Mouse (Mus musculus): Measurements from ENCODE around the gene Acsl1. TPM values are rescaled to one million over a fixed set of nuclear protein-coding genes. Genes with fewer than 3 reads are reported as not detected.

Acsl1 gene
- polyA plus RNA-seq (2015; fragmentation: Nextera tagmentation; extraction: Ambion mirVana), result 17.0 and 17.2 TPM in 2 replicates

DNA sequence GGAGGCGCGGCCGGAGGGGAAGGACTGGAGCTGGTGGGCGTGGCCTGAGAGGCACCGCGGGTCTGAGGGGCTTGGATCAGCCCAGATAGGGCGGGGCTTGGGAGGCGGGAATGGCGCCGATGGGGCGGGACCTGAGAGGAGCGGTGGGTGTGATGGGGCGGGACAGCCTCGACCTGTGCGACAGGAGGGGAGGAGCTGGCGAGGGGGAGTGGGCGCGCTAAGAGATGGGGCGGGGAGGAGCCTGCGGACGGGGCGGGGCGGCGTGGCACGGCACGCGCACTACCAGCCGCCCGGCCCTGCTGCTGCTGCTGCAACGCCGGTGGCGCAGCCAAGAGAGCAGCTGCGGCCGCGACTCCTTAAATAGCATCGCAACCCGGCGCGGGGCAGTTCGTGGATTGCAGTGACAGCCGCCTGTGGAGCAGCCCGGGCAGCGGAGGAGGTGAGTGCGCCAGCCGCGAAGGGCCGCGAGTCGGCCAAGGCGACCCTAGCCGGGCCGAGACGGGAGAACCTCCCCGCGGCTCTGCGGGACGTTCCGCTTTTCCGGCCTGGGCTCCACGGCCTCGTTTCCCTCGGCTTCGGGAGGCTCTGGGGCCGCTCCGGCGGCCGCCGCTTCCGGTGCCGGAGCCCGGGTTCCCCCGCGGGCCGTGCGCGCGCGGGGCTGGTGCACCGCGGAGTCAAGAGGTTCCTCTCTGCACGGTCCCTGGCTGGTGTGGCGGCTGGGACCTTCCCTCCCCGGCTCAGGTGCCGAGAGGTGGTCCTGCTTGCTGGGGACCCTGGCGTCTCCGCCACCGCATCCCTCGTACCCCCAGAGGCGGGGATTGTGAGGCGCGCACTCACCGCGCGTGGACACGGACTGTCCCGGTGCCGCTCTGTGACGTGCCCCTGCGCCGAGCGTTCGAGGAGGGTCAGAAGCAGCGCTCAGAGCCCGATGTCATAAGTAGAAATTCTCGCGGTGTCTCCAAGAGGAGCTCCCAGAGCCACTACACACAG lies at the start of gene Acsl1:
Gene Acsl1, plus strand, starts transcription at position 246 of the 990 bp plus-strand sequence.
- Histone ChIP-seq H3K4me2 (peak within 1 kb of the TSS; percentile 73), H3K4me1 (peaks cover 14% of the 10 kb centered on the region), H3K9me3 (replicated peaks) (no peaks in the 10 kb centered on the region), H3K9ac (replicated peaks) (peak within 1 kb of the TSS; percentile 82), H3K4me3 (replicated peaks) (peak within 1 kb of the TSS; percentile 77), H3K27ac (replicated peaks) (peak within 1 kb of the TSS; percentile 86), H3K36me3 (no peaks in the 10 kb centered on the region), H3K27me3 (replicated peaks) (no peaks in the 10 kb centered on the region)
- ATAC-seq (ENCODE audit: low FRiP score), result peak; percentile 95
- under 1% methylated on average over 99 of the region's 106 CpGs for WGBS

DNA sequence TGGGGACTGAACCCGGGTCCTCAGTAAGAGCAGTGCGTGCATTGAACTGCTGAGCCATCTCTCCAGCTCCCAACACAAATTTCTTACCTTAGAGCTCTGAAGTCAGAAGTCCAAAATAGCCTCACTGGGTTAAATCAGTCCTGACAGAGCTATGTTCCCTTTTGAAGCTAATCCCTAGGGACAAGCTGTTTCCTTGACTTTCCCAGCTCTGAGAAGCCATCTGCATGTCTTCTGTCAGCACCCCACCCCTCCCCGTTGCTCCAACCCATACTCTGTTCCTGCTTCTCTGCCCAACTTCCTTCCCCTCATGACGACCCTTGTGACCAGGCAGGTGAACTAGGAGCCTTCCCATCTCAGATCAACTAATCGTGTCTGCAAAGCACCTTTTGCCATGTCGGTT lies 49.3 kb upstream of the Acsl1 start:
- ATAC-seq (ENCODE audit: low FRiP score), result no peak
- Histone ChIP-seq H3K4me1 (no peaks in the 10 kb centered on the region), H3K9me3 (replicated peaks) (no peaks in the 10 kb centered on the region), H3K9ac (replicated peaks) (no peak overlapping the region), H3K36me3 (no peaks in the 10 kb centered on the region), H3K27me3 (replicated peaks) (no peaks in the 10 kb centered on the region), H3K4me3 (replicated peaks) (no peak overlapping the region), H3K27ac (replicated peaks) (no peak overlapping the region), H3K4me2 (no peak overlapping the region)
- WGBS, result 78% methylated on average over 6 of the region's 6 CpGs

DNA sequence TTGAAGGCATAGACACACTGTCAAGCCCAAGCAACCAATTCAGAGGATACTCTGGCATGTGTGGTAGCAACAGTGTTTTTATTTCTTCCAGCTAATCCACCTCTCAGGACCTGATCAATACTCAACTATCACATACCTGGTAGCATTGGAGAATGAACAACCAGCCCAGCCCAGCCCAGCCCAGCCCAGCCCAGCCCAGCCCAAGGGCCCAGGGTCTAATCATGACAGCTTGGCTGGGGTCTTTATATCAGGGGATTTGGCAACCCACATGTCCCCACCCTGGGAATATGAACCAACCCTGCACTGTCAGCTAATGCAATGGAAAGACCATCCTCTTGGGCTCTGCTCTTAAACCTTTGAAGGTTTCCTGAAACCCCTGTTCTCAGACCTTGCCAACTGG lies 42.9 kb upstream of the Acsl1 start:
- Histone ChIP-seq H3K27me3 (replicated peaks) (no peaks in the 10 kb centered on the region), H3K9me3 (replicated peaks) (no peaks in the 10 kb centered on the region), H3K27ac (replicated peaks) (no peak overlapping the region), H3K36me3 (no peaks in the 10 kb centered on the region), H3K4me2 (no peak overlapping the region), H3K4me1 (no peaks in the 10 kb centered on the region), H3K4me3 (replicated peaks) (no peak overlapping the region), H3K9ac (replicated peaks) (no peak overlapping the region)
- ATAC-seq (ENCODE audit: low FRiP score), result no peak

DNA sequence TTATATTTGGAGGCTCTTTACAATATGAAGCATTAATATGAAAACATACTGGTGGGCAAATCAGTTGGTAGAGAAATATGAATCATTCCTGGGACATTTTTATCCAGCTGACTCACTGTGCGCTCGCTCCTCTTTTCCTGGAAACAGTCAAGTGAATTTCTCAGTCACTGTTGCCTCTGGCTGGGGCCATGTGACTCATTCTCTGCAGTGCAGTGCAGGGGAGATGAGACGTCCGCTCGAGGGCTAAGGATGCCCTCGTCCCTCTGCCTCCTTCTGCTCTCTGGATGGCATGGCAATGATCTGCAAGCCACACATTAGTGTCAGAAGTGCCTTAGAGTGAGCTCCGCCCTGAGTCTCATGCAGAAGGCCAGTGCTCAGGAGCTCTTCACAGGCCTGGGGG lies 41.0 kb upstream of the Acsl1 start:
- WGBS, result 74% methylated on average over 7 of the region's 7 CpGs
- H3K4me2 ChIP-seq, result no peak overlapping the region
- no peak overlapping the region for H3K9ac ChIP-seq (replicated peaks)
- ATAC-seq (ENCODE audit: low FRiP score), result no peak
- H3K27me3 ChIP-seq (replicated peaks), result no peaks in the 10 kb centered on the region
- no peaks in the 10 kb centered on the region for H3K9me3 ChIP-seq (replicated peaks)
- no peaks in the 10 kb centered on the region for H3K4me1 ChIP-seq
- H3K27ac ChIP-seq (replicated peaks), result no peak overlapping the region
- no peaks in the 10 kb centered on the region for H3K36me3 ChIP-seq
- H3K4me3 ChIP-seq (replicated peaks), result no peak overlapping the region

DNA sequence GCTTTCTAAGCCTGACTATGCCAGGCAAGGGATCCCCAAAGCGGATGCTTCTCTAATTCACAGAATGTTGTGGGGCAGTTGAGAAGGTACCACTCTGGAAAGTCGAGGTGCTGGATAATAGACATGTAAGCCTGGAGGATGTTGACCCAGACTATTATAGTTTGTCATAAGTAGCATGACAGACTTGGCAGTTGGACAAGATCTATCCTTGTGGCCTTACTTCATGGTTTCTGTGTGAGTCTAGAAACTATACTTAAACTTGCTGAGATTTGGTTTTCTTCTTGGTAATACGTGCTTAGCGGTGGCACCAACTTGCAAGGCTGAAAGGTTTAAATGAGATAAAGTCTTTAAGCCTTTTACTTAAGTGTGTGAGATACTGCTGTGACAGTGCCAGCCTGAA lies 38.9 kb upstream of the Acsl1 start:
- Histone ChIP-seq H3K4me1 (no peaks in the 10 kb centered on the region), H3K27ac (replicated peaks) (no peak overlapping the region), H3K36me3 (no peaks in the 10 kb centered on the region), H3K4me3 (replicated peaks) (no peak overlapping the region), H3K4me2 (no peak overlapping the region), H3K27me3 (replicated peaks) (no peaks in the 10 kb centered on the region), H3K9ac (replicated peaks) (no peak overlapping the region), H3K9me3 (replicated peaks) (no peaks in the 10 kb centered on the region)
- no peak for ATAC-seq (ENCODE audit: low FRiP score)
- WGBS, result 91% methylated on average over 4 of the region's 4 CpGs

DNA sequence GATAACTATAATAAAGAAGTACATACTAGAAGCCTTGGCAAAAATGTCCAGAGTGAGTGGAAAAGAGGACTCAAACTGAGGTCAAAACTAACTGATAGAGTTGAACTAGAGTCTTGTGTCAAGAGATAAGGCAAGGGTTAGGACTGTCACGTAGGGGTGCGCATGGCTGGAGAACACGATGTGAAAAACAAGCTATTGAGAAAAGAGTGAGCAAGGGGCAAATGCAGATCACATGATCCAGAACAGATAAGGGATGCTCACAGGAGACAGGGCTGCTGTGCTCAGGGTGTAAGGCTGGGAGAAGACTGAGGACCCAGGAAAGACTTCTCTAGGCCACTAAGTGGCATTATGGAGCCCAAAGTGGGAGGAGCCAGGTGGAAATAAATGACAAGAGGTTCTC lies 38.3 kb upstream of the Acsl1 start:
- Histone ChIP-seq H3K27me3 (replicated peaks) (no peaks in the 10 kb centered on the region), H3K4me2 (no peak overlapping the region), H3K36me3 (no peaks in the 10 kb centered on the region), H3K27ac (replicated peaks) (no peak overlapping the region), H3K4me3 (replicated peaks) (no peak overlapping the region), H3K4me1 (no peaks in the 10 kb centered on the region), H3K9ac (replicated peaks) (no peak overlapping the region), H3K9me3 (replicated peaks) (no peaks in the 10 kb centered on the region)
- no peak for ATAC-seq (ENCODE audit: low FRiP score)
- WGBS, result 91% methylated on average over 3 of the region's 3 CpGs

DNA sequence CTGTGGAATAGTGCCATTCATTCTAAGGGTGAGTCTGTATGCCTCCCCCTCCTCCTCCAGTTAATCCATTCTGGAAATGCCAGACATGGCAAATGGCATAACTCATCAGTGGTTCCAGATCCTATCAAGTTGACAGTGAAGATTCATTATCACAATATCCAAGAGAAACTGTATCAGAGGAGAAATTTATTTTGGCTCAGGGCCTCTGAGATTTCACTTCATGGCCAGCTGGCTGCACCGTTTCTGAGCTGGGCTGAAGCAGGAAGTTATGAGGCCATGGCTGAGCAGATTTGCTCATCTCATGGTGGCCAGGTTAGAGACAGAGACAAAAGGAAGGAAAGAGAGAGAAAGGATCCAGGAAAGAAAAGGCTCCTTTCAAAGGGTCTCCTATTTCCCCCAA lies 37.2 kb upstream of the Acsl1 start:
- Histone ChIP-seq H3K9me3 (replicated peaks) (no peaks in the 10 kb centered on the region), H3K36me3 (no peaks in the 10 kb centered on the region), H3K27me3 (replicated peaks) (no peaks in the 10 kb centered on the region), H3K4me1 (no peaks in the 10 kb centered on the region), H3K4me2 (no peak overlapping the region), H3K9ac (replicated peaks) (no peak overlapping the region), H3K27ac (replicated peaks) (no peak overlapping the region), H3K4me3 (replicated peaks) (no peak overlapping the region)
- ATAC-seq (ENCODE audit: low FRiP score), result no peak
- 67% methylated on average over 1 of the region's 1 CpGs for WGBS

DNA sequence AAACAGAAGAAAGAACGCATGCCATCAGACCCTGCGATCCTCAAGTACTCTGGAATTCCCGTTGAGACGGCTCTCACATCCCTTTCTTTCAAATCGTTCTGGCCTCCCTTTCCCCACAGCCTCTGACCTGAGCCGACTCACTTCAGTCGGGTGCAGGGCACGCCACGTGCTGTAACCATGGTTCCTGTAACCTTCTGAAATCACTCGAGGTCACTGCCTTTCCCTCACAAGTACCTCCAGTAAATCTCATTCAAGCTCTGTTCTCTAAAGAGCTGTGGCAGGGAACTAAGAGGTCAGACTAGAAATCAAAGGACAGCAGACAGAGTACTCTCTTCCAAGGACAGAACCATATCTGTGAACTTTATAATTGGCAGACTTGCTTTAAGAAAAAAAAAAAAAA lies 32.3 kb upstream of the Acsl1 start:
- H3K4me3 ChIP-seq (replicated peaks), result no peak overlapping the region
- 60% methylated on average over 10 of the region's 10 CpGs for WGBS
- H3K36me3 ChIP-seq, result no peaks in the 10 kb centered on the region
- no peak overlapping the region for H3K4me2 ChIP-seq
- ATAC-seq (ENCODE audit: low FRiP score), result no peak
- H3K9me3 ChIP-seq (replicated peaks), result no peaks in the 10 kb centered on the region
- no peaks in the 10 kb centered on the region for H3K4me1 ChIP-seq
- no peak overlapping the region for H3K9ac ChIP-seq (replicated peaks)
- H3K27ac ChIP-seq (replicated peaks), result no peak overlapping the region
- no peaks in the 10 kb centered on the region for H3K27me3 ChIP-seq (replicated peaks)

DNA sequence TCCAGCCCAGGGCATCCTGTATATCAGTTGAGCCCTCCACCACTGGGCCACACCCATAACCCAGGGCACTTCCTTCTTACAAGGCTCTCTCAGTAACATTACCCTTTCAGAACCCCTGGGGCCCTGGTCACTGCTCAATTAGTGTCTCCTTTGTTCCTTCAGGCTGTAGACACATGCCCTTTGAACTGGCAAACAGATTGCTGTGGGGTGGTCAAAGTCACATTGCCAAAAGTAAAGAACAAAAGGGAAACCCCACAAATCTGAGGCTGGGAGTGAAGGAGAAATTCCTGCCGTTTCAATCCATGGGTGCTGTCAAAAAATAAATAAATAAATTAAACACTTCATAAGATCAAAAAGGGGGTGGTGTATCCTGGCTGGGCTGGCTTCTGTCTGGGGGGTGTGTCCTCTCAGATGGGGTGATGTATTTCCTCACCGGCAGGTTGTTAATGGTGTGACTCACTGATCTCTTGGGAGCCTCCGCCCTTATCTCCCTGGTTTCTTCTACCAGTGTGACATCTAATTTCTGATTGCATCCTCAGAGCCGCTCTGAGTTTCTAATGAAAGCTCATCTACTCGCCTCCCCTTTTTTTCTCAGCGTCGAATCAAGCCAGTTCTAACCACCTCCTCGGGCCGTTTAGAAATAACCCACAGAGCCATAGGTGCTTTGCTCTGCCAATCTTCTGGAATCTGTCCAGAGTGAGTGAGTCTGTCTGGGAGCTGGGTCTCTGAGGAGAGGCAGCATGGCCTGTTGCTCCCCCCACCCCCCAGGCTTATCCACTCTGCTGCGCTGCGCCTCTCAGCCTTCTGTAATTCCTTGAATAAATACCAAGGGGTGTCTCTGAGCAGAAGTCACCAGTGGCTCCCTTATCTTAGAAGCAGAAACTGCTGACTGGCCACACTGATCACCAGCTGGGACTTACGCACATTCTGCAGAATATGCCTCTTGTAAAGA lies 24.6 kb upstream of the Acsl1 start:
- no peaks in the 10 kb centered on the region for H3K36me3 ChIP-seq
- 0 out of 2 replicates have a peak, but pooled peaks cover 3% of the 10 kb centered on the region for H3K27me3 ChIP-seq (replicated peaks)
- no peak for ATAC-seq (ENCODE audit: low FRiP score)
- 0 out of 2 replicates have a peak, but pooled peaks cover 3% of the 10 kb centered on the region for H3K4me1 ChIP-seq
- H3K9ac ChIP-seq (replicated peaks), result no peak overlapping the region
- no peaks in the 10 kb centered on the region for H3K9me3 ChIP-seq (replicated peaks)
- H3K4me3 ChIP-seq (replicated peaks), result no peak overlapping the region
- H3K27ac ChIP-seq (replicated peaks), result no peak overlapping the region
- H3K4me2 ChIP-seq, result peak overlapping the region; percentile 11; the same call in 1 of the 2 replicates
- WGBS, result 30% methylated on average over 12 of the region's 12 CpGs

DNA sequence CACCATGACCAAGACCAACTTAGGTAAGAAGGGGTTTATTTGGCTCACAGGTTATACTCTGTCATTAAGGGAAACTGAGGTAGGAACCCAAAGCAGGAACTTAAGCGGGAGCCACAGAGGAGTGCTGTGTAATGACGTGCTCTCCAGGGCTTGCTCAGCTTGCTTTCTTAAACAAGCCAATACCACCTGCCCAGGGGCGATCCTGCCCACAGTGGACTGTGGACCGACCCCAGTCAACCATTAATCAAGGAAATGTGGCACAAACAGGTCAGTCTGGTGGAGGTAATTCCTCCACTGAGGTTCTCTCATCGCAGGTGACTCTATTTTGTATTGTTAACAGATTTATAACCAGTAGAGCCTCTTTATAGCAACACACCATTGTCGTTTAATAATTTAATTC lies 23.5 kb upstream of the Acsl1 start:
- no peaks in the 10 kb centered on the region for H3K36me3 ChIP-seq
- 0 out of 2 replicates have a peak, but pooled peaks cover 3% of the 10 kb centered on the region for H3K4me1 ChIP-seq
- no peak for ATAC-seq (ENCODE audit: low FRiP score)
- H3K27me3 ChIP-seq (replicated peaks), result 0 out of 2 replicates have a peak, but pooled peaks cover 3% of the 10 kb centered on the region
- H3K4me3 ChIP-seq (replicated peaks), result no peak overlapping the region
- H3K4me2 ChIP-seq, result no peak overlapping the region
- H3K27ac ChIP-seq (replicated peaks), result no peak overlapping the region
- H3K9ac ChIP-seq (replicated peaks), result no peak overlapping the region
- no peaks in the 10 kb centered on the region for H3K9me3 ChIP-seq (replicated peaks)
- 86% methylated on average over 6 of the region's 6 CpGs for WGBS

DNA sequence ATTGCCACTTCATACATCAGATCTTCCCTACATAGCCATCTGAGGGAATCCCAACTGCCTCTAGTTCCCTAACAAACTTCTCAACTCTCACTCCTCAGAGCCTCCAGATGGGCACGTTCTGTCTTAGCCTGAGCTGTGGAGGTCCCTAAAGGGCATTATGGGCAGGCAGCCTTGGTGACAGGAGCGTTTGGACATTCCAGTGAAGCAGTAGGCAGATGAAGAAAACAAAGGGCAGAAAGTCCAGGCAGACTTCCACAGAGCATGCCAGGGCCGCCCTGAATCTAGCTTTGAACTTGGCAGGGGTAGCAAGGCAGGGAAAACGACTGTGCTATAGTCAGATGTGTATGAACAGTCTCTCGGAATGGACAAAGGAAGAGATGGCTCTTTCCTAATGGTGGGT lies 22.2 kb upstream of the Acsl1 start:
- no peak overlapping the region for H3K4me2 ChIP-seq
- H3K27me3 ChIP-seq (replicated peaks), result 0 out of 2 replicates have a peak, but pooled peaks cover 3% of the 10 kb centered on the region
- 0 out of 2 replicates have a peak, but pooled peaks cover 3% of the 10 kb centered on the region for H3K4me1 ChIP-seq
- no peak overlapping the region for H3K27ac ChIP-seq (replicated peaks)
- H3K9me3 ChIP-seq (replicated peaks), result no peaks in the 10 kb centered on the region
- H3K9ac ChIP-seq (replicated peaks), result no peak overlapping the region
- 87% methylated on average over 5 of the region's 5 CpGs for WGBS
- H3K4me3 ChIP-seq (replicated peaks), result no peak overlapping the region
- H3K36me3 ChIP-seq, result no peaks in the 10 kb centered on the region
- no peak for ATAC-seq (ENCODE audit: low FRiP score)
